Mouse (Mus musculus) embryonic fibroblast, embryonic 13.5 days (primary cell): ENCODE data around the gene Ctse. TPM values are rescaled to one million over a fixed set of nuclear protein-coding genes. Genes with fewer than 3 reads are reported as not detected.
A peak's percentile ranks its signal among the peaks of the same experiment; 100 is the strongest.

ENCODE experiments used
- H3K27ac ChIP-seq: 2 replicates; pipeline ENCODE4 v1.5.1; 2012; ENCODE audit warnings: low read length, control low read depth, inconsistent platforms; ENCODE audit not compliant: insufficient read depth
- H3K4me1 ChIP-seq: 2 replicates; pipeline ENCODE4 v1.6.1; 2011; ENCODE audit warnings: low read length; ENCODE audit not compliant: control insufficient read depth, insufficient read depth
- H3K4me3 ChIP-seq: 2 replicates; pipeline ENCODE4 v1.5.1; 2011; ENCODE audit warnings: mild to moderate bottlenecking, control low read depth, low read length; ENCODE audit not compliant: insufficient read depth
- CTCF ChIP-seq: IDR thresholded peaks from 2 replicates; pipeline ENCODE4 v1.5.1; 2011; ENCODE audit warnings: mild to moderate bottlenecking, control low read depth, low read length, moderate library complexity, borderline replicate concordance; ENCODE audit not compliant: insufficient read depth
- POLR2A ChIP-seq: IDR thresholded peaks from 2 replicates; pipeline ENCODE4 v1.6.1; 2011; ENCODE audit warnings: low read depth, mild to moderate bottlenecking, control low read depth, low read length, moderate library complexity
- polyA plus RNA-seq: library from polyadenylated mRNA; stranded (reverse); fragments of >200 nt; gene quantifications from 2 replicates; pipeline ENCODE4 v1.2.4, GENCODE M21; 2011; ENCODE audit warnings: low read depth; ENCODE audit not compliant: missing spikeins, insufficient read length

The Ctse gene
- polyA plus RNA-seq: not detected in 2 replicates

GRCm38 (mm10) chr1:131637791-131638540 lies at the start of gene Ctse:
Gene Ctse (plus strand): TSS chr1:131638306.
- no peak for TF ChIP-seq POLR2A
- TF ChIP-seq CTCF: no peak
- Histone ChIP-seq H3K4me1 (no peaks in the 10 kb centered on the region), H3K4me3 (no peak within 1 kb of the TSS), H3K27ac (no peak within 1 kb of the TSS)

DNA sequence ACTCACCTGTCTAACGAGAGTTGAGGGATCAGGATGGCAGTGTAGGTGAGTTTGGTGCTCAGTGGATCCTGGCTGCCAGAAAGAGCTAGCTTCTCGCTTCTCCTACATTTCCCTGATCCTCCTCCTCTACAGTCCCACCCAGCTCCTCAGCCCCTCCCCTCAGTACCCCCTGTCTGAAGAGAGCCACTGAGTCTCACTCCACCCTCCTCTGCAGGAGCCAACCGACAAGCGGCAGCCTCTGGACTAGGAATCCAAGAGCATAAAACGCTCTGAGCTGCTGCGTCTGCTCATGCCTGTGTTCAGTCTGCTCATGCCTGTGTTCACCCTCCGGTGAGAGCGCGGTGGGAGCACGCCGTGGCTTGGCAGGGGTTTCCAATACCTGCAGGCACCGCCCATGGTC lies 39.2 kb upstream of the Ctse start, which contains the start of gene Avpr1b:
TSS of gene Avpr1b (plus strand) at position 335 of the 400 bp plus-strand sequence.
- no peak within 1 kb of the TSS for H3K27ac ChIP-seq
- H3K4me3 ChIP-seq: no peak within 1 kb of the TSS
- TF ChIP-seq CTCF (no peak), POLR2A (no peak)
- no peaks in the 10 kb centered on the region for H3K4me1 ChIP-seq

- TF ChIP-seq POLR2A: no peak
- TF ChIP-seq CTCF: peak; percentile 31; the same call in 1 of the 2 replicates
- Histone ChIP-seq H3K27ac (no peak overlapping the region), H3K4me3 (no peak overlapping the region), H3K4me1 (no peaks in the 10 kb centered on the region)
Observed at GRCm38 (mm10) chr1:131600314-131600713, 37.8 kb upstream of the Ctse start.

GRCm38 (mm10) chr1:131606719-131607118 lies 31.4 kb upstream of the Ctse start:
- no peak for TF ChIP-seq CTCF
- TF ChIP-seq POLR2A: no peak
- no peaks in the 10 kb centered on the region for H3K4me1 ChIP-seq
- H3K4me3 ChIP-seq: no peak overlapping the region
- no peak overlapping the region for H3K27ac ChIP-seq

GRCm38 (mm10) chr1:131612556-131613155 lies 25.4 kb upstream of the Ctse start:
- TF ChIP-seq POLR2A: no peak
- no peak for TF ChIP-seq CTCF
- Histone ChIP-seq H3K4me1 (no peaks in the 10 kb centered on the region), H3K4me3 (no peak overlapping the region)

GRCm38 (mm10) chr1:131613361-131614133 lies 24.6 kb upstream of the Ctse start:
- no peak for TF ChIP-seq POLR2A
- TF ChIP-seq CTCF: peak; percentile 75
- no peak overlapping the region for H3K4me3 ChIP-seq
- H3K4me1 ChIP-seq: no peaks in the 10 kb centered on the region
- H3K27ac ChIP-seq: no peak overlapping the region

More at GRCm38 (mm10) chr1:131612556-131613155, 25.4 kb upstream of the Ctse start:
- no peak overlapping the region for H3K27ac ChIP-seq

DNA sequence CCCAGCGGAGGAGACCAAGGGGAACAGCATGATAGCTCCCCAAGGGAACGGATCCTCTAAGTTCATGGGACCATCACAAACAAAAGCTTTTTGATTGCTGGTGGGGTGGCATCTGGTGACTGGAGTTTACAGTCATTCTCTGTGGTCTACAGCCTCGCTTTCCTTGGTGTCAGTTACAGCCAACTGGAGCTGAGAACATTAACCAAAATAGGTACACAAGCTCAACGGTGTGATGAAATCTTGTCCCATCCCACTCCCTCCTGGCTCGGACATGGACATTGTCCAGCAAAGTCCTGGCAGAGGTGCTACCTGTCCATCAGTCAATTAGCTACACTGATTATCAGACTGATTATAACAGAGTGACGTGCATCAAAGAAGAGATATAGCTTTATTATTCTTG lies 23.5 kb upstream of the Ctse start:
- Histone ChIP-seq H3K4me3 (no peak overlapping the region), H3K27ac (no peak overlapping the region), H3K4me1 (no peaks in the 10 kb centered on the region)
- no peak for TF ChIP-seq CTCF
- no peak for TF ChIP-seq POLR2A

DNA sequence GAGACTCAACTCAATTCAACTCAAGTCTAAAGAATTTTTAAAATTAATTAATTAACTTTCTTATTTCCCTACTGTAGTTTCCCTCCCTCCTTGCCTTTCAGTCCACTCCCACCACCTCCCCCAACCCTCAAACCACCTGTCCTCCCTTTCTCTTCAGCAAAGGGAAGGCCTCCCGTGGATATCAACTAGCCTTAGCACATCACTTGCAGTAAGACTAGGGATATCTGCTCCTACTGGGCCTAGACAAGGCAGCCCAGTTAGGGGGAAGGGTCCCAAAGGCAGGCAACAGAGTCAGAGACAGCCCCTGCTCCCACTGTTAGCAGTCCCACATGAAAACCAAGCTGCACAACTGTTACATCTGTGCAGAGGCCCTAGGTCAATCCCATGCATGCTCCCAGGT lies 22.0 kb upstream of the Ctse start:
- Histone ChIP-seq H3K4me1 (no peaks in the 10 kb centered on the region), H3K4me3 (no peak overlapping the region), H3K27ac (no peak overlapping the region)
- no peak for TF ChIP-seq POLR2A
- no peak for TF ChIP-seq CTCF

DNA sequence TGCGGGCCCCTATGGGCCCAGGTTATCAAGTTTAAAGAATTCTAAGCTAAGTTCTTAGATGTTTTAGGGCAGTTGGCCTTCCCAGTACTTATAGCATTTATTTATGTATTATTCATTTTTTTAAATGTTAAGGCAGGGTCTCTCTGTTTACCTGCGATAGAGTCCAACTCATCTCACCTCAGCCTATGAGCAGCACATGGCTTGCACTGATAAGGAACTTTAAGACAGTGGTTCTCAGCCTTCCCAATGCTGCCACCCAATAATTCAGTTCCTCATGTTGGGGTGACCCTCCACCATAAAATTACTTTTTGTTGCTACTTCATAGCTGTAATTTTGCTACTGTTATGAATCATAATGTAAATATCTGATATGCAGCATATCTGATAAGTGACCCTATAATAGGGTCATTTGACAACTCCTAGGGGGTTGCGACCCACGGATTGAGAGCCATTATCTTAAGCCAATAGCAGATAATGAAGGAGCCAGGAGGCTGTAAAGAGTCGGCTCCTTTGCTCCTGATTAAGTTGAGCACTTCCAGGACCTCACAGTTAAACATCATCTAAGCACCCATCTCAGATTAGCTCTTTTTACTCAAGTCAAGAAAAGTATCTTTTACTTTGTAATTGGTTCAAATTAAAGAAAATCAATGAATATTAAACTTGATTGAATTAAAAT lies 21.4 kb upstream of the Ctse start:
- Histone ChIP-seq H3K27ac (no peak overlapping the region), H3K4me3 (no peak overlapping the region), H3K4me1 (no peaks in the 10 kb centered on the region)
- TF ChIP-seq CTCF: no peak
- no peak for TF ChIP-seq POLR2A
